Mouse (Mus musculus) left cerebral cortex, adult 9 months (tissue): Measurements from ENCODE around the gene Gnaq.

Experiments used
- DNase-seq, 2 experiments: peaks; one replicate each; pipeline ENCODE4 v3.0.0; 2022; ENCODE audit warnings: low spot score in 2 of 2

Gene Gnaq

GRCm38 (mm10) chr19:16198162-16198561, 65.5 kb downstream of the Gnaq start:
- DNase-seq = no peak

GRCm38 (mm10) chr19:16201356-16201755, 68.7 kb downstream of the Gnaq start:
- no peak for DNase-seq

GRCm38 (mm10) chr19:16204776-16205680, 72.4 kb downstream of the Gnaq start:
- peak in 1 of 2 experiments; percentile 35 for DNase-seq

GRCm38 (mm10) chr19:16209616-16210015, 77.0 kb downstream of the Gnaq start:
- no peak for DNase-seq

GRCm38 (mm10) chr19:16214946-16215345, 82.3 kb downstream of the Gnaq start:
- no peak for DNase-seq

- no peak for DNase-seq
These were observed 82.9 kb downstream of the Gnaq start for GRCm38 (mm10) chr19:16215430-16216016.

GRCm38 (mm10) chr19:16219978-16220377, 87.3 kb downstream of the Gnaq start:
- DNase-seq = peak in 1 of 2 experiments; percentile 29

- no peak for DNase-seq
These were observed 89.9 kb downstream of the Gnaq start for GRCm38 (mm10) chr19:16222526-16222925.

GRCm38 (mm10) chr19:16223126-16223525, 90.5 kb downstream of the Gnaq start:
- no peak for DNase-seq

- no peak for DNase-seq
These were observed 92.2 kb downstream of the Gnaq start for GRCm38 (mm10) chr19:16224831-16225230.

GRCm38 (mm10) chr19:16231584-16231983, 99.0 kb downstream of the Gnaq start:
- no peak for DNase-seq

- DNase-seq = no peak
These were observed 103.0 kb downstream of the Gnaq start for GRCm38 (mm10) chr19:16235594-16235993.

- DNase-seq = no peak
These were observed 104.4 kb downstream of the Gnaq start for GRCm38 (mm10) chr19:16237034-16237433.

GRCm38 (mm10) chr19:16238072-16238471, 105.4 kb downstream of the Gnaq start:
- no peak for DNase-seq

GRCm38 (mm10) chr19:16238512-16238911, 105.9 kb downstream of the Gnaq start:
- no peak for DNase-seq

GRCm38 (mm10) chr19:16242708-16243107, 110.1 kb downstream of the Gnaq start:
- DNase-seq = no peak

GRCm38 (mm10) chr19:16249025-16249424, 116.4 kb downstream of the Gnaq start:
- no peak for DNase-seq

GRCm38 (mm10) chr19:16250921-16251320, 118.3 kb downstream of the Gnaq start:
- DNase-seq = no peak

GRCm38 (mm10) chr19:16251819-16252218, 119.2 kb downstream of the Gnaq start:
- no peak for DNase-seq

- no peak for DNase-seq
These were observed 120.1 kb downstream of the Gnaq start for GRCm38 (mm10) chr19:16252696-16253095.

GRCm38 (mm10) chr19:16254881-16255280, 122.2 kb downstream of the Gnaq start:
- no peak for DNase-seq

GRCm38 (mm10) chr19:16255294-16255693, 122.7 kb downstream of the Gnaq start:
- no peak for DNase-seq

GRCm38 (mm10) chr19:16258766-16259355, 126.2 kb downstream of the Gnaq start:
- no peak for DNase-seq
